Mouse (Mus musculus): Measurements from ENCODE around the gene Reln.
A peak's percentile ranks its signal among the peaks of the same experiment; 100 is the strongest.

Gene Reln

DNA sequence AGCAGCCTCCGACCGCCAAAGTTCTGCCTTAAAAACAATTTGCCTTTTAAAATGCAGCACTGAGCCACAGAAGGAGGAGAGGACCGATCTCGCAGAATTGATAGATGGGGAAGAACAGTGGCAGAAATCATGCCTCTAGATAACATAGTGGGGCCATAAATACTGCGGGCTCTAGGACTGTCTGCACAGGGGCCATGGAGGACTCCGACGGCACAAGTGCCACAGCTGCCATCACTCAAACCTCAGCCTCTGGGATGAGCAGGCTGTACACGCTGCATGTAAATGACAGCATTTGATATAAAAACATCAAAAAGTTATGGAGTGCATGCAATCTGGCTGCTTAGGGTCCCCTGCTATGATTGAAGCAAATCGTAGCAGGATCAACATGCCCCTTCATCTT, 227.6 kb downstream of the Reln start:
- no peak for DNase-seq (ENCODE audit: low spot score)

DNA sequence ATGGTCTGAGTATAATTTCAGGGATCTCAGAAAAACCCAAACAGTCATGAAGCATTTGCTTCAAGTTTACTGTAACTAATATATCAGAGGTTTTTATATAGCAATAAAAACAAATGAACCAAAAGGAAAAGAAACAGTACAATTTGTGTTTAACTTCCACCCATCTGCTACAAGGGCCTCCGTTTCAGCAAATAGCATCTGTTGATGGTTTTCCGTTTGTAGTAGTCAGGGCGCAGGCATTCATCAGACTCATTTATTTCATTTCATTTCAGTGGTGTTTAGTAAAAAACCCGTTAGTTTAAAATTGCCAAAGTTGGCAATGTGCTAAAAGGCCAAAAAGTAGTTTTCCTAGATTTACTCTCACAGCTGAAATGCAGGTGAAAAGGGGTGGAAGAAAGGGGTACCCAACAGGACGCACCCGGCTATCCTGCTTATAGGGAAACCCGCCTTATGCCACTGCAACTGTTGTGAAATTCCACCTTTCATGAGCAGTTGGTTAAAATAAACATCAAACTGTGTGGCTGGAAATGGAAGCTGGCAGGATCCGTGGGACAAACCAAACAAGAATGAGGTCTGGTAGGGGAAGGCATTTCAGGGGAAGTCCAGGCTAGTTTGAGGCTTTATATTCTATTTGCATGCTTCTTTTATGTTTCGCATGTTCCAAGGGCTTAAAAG, 237.6 kb downstream of the Reln start:
- peak; percentile 29 for DNase-seq (ENCODE audit: low spot score)

DNA sequence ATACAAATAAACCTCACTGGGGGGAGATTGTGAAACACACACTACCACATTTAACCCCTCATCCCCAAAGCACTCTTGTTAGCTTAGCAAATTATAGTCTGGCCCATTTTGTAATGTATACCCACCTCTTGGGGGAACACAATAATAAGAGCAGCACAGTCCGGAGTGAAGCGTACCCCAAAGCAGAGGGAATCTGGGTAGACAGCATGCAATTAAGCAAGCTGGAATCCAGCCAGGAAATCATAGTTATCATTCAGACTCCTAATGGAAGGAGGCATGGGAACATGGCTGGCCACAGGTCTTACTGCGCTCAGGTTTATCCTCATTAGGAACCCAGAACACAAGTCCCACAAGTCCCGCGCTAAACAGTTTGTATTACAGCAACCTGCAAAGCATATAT, 249.5 kb downstream of the Reln start:
- DNase-seq (ENCODE audit: low spot score) = no peak

DNA sequence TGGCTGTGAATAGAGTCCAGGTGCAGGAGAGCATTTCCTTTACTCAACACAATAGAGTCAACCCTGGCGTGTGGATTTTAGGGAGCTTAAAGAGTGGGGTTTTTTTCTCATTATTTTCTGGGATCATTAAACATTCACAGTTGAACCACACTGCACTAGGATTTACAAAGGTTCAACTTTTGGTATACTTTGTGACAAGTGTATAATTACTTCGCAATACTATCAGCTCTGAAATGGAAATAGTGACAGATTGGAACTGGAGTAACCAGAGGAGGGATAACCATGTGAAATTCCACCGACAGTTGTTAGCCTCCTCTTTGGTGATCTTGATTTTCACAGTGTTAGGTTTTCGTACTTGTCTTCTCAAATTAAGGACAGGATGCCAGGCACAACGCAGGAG, 250.5 kb downstream of the Reln start:
- DNase-seq (ENCODE audit: low spot score) = no peak

DNA sequence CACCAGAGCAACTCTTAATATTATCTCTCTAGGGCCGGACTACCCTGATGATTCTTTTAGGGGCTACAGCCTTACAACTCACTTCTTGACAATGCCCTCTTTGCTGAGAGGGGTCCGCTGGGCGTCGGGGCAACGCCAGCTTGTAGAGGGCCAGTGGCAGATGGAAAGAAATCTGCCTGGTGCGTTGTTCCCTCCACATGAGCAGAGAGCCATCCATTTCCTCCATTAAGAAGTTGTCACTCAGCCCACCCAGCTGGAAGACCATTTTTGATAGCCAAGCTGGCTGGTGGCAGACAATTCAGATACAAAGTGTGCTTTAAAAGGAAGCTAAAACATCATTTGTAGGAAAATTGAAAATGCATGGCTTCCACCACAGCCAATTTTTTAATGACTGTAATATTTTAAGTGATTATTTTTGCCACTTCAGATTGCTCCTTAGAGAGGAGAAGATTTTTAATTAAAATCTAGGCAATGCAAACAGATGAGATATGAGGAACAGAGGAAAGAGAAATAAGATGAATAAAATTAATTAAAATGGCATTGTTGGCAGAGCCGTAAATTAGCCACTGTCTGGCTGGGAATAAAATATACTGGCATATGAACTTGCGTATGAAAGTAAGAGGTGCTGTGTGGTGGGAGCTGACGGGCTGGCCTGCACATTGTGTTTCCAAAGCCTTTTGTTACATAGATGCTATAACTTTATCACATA, 251.2 kb downstream of the Reln start:
- DNase-seq (ENCODE audit: low spot score) = peak; percentile 5

DNA sequence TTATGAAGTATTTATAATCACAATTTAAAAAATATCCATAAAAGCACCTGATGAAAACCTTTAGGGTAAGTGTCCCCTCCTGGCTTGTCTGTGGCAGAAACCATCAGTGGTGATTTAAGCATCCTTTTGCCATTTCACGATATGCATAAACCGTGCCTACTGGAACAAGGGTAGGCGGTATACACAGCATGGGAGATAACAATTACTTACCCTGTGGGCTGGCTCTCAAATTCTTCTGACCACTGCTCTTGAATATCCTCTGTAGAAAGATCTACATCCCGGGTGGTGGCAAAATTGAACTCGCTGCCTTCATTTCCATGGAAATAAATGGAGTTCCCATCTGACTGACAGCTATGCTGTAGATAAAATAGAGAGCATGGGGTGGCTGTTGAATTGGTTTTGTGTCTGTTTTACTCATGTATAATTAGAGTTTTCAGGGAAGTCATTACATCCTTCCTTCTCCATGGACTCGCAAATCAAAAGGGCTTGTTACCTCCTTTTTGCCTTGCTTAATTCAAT, 264.0 kb downstream of the Reln start:
- DNase-seq (ENCODE audit: low spot score) = no peak

DNA sequence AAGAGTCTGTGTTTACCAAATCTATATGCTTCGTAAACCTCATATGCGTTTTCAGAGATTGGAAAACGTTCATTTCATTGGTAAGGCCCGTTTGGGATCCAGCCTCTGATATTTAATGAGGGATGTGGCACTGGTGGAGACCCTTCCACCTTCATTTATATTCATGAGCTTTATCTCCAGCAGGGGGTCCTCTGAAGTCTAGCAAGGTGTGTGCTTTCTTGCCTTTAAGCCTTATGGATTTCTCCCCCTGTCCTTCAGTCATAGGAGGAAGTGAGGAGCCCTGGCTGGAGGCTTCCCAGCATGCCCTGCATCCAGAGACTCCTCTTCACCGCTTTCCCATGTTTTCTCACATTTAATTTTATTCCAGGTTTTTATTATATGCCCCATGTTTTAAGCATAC, 269.5 kb downstream of the Reln start:
- no peak for DNase-seq (ENCODE audit: low spot score)

DNA sequence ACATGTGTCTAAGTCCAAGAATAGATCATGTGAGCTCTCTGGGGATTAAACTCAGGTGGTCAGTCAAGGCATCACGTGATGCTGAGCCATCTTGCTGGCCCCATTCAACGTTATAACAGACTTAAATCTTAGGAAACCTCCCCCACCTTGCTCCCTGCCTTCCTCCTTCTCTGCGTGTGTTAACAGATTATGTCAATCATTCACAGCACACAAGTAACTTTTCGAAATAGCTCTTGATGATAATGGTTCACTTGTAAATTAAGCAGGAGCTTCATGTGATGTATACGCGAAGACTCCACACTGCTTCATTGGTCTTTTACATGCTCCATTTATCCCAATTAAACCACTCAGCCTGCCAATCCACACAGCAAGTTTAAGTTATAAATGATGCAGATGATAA, 271.9 kb downstream of the Reln start:
- DNase-seq (ENCODE audit: low spot score) = no peak

DNA sequence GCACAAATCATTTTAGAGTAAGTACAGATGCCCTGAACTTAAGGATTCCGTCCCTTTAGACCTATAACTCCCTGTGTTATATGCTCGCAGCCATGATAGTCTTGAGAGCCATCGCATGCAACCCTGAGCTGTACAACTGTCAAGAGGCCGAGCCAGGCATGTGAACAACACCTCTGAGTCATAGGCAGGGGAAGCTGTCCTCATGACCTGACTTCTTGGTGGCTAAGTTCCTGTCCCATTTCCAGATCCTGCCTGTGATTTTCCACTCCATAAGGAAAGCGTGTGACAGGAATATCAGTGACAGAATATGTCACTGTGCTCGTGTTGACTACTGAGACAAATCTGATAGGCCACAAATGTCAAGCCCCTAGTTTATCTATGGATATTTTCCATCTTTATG, 285.3 kb downstream of the Reln start:
- no peak for DNase-seq (ENCODE audit: low spot score)

DNA sequence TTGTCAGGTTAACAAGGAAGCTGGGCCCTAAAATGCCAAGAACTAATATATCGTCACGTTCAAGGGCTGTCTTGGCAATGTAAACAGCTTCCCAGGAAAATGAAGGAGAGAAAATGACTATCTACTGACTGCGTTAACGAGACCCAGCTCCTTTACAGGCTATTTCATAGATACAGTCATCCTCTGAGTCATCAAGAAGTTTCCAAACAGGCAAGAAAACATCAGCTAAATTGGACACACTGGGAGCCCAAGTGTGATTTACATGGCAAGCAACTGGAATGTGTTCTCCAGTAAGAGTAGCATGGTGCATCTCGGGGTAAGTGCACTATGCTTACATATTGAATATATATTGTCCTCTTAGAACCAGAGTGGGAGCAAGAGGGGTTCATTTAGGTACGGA, 302.7 kb downstream of the Reln start:
- DNase-seq (ENCODE audit: low spot score) = no peak

DNA sequence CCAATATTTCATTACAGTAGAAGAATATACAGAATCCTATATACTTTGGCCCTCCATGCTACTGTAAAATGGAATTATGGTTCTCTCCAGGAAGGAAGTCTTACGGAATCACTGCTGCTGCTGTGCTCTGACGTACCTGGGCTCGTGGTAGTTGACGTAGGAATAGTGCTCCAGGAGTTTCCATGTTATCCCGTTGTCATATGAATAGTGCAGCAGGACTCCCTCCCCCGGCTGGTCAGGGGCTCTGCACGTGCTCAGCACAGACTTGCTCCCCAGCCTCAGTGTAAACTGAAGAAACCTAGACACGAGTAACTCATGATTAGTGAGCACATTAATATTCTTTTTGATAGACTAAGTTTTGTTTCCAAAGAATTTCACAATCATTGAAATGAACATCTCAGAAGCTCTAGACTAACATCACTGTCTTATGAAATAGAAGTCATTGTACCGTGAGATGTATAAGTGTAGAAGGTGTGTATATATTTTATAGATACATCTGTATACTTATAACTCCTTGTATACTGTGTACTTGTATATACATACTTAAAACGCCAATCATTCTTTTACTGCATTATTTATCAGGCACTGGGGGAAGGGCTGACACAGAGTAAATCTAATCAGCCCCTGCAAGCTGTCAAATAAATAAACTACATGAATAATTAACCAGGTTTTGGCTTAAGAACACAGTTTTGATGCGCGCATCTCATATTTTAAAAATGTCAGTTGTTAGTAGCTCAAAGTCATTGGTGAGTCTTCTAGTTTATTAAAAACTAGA, 304.9 kb downstream of the Reln start:
- no peak for DNase-seq (ENCODE audit: low spot score)

DNA sequence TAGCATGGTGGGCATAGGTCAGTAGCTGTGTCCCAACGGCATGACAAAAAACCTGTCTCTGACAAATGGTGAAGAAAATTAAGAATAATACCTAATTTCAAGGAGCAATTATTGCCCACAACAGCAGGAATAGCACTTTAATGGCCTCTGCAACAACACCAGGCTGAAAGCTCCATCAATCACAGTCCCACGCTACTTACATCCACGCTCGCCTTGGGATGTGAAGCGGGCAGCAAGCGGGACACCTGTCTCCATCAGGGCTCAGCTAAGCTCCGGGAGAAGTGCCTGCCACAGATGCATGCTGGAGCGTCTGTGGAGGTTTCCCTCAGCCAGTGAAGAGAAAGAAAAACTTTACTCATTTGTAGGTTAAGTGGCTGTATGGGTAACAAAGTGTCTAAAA, 309.3 kb downstream of the Reln start:
- no peak for DNase-seq (ENCODE audit: low spot score)

DNA sequence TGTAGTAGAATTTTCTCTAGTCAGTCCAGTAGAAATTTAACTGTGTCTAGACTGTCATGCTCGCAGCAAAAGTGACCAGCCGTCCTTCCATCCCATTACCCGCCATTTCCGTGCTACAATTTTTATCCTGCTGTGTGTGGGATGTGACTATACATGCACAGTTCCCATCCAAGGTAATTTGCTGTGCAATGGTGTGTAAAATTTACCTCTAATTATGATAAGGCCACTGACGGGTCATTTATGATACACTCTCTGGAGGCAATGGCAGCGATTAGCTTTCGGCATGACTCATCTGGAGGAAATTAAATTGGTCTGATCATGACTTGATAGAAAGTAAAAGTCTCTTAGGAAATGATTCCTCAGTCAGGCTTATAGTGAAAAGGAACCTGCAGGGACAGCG, 311.5 kb downstream of the Reln start:
- no peak for DNase-seq (ENCODE audit: low spot score)

DNA sequence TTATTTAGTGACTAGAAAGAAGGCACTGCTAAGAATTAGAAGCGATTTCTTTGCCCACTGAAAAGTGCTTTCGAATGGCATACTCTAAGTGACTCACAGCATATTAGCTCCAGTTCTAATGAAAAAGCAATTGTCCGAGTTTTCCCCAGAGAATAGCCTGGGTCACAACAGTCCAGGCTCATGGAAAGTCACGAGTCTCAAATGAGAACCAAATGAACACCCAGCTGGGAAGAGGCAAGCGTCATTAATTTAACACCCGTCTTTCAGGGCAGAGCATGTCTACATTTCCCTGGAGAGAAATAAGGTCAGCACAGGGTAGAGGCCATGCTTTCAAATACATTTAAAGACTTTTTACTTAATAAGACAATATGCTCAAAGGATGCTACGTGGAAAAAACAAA, 312.8 kb downstream of the Reln start:
- DNase-seq (ENCODE audit: low spot score) = no peak

DNA sequence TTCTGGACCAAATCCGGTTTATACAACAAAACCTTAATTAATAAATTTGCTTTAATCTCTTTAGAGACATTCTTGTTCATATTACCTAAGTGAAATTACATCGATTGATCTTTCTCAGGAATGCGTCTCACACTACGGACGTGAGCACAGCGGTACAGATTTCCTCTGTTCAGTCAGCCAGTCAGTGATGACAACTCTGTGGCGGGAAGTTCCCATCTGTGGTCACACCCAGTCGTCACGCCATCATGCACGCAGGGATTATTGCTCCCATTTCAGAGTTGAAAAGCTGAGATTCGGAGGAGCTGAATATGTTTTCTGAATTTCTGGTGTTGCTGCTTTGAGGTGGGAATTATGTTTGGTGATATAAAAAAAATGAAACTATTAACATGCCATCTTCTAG, 316.1 kb downstream of the Reln start:
- DNase-seq (ENCODE audit: low spot score) = no peak

DNA sequence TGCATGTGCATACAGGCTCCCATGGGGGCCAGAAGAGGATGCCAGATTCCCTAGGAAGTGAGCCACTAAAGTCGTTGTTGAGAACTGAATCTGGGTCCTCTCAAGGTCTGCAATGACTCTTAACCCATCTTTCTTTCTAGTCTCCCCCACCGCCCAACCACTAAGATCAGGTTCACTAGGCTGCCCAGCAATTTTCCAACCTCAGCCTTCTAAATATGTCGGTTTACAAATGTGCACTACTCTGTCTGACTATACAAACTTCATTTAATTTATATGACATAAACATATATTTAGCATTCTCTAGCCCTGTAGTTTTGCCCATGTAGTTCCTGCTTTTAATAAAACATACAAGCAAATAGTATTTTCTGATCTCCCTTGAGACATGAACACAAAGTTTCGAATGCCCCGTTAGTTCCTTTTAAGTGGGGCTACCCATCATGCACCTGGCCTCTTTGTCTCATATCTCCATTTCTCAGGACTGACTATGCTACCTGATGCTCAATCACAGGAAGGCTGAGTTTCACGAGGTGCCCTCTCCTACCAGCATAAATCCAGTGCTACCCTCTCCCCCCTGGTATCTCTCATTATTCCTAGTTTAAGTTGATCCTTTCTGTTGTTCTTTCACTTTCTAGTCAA, 317.1 kb downstream of the Reln start:
- no peak for DNase-seq (ENCODE audit: low spot score)

DNA sequence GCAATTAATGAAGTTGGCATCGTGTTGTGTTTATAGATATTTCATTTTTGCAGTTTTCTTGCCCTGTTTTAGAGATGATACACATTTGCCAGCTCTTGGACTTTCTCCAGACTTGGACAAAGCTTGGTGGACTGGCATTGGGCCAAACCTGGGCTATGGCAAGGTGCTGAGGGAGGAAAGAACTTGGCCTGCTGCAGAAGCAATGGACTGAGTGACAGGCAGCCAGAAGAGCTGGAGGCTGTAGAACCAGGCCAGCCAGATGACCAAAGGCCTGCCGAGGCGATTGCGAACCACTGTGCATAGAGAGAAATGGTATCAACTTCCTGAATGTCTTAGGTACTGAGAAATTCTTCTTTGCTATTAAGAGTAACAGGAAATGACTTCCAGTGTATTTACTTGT, 318.8 kb downstream of the Reln start:
- DNase-seq (ENCODE audit: low spot score) = no peak

DNA sequence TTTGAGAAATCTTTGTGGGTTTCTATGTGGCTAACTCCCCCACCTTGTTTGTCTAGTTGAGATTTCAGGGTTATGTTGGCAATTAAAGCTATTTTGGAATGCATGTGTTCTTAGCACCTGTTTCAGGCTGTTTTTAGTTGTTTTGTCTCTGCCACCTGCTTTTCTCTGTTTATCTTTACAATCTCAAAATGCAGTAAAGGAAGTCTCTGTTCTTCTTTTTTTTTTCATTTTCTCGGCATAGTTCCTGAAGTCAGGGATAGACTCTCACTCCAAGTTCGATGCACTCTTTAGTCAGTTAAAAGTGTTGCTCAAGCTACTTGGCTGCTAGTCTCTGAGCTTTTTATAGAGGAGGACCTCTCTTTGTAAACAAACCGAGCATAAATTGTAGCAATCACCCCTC, 320.4 kb downstream of the Reln start:
- DNase-seq (ENCODE audit: low spot score) = no peak

DNA sequence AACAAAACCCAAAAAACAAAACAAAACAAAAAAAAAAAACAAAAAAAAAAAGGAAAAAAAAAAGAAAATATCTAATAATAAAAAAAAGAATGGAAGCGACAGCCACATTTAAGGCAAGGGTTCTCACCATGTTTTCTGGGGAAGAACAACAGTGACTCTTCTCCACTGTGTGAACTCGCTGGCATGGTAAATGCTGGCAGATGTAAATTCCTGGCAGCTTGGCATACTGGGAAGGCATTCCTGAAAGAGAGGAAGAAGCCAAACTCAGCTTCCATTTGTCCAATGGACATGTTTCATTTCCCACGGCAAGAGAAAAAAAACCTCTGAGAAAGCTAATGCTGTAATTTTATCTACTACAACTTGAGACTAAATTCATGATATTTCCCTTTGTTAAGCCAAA, 326.6 kb downstream of the Reln start:
- DNase-seq (ENCODE audit: low spot score) = no peak

DNA sequence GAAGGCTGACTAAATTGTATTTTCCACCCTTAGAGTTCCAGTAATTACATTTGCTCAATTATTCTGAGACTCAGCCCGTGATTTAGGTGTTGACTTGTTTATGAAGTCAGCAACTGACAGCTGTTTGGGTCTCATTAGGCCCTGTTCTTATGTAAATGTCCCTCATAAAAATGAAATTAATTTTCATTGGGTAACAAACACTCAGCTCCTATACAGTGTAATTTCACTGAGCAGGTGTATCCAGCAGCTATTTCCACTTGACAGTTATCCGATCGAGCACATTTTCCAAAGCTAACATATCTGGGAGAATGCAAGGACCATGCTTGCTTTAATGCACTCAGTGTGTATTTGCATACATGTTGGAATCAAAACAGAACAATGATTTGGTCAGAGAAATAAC, 330.0 kb downstream of the Reln start:
- DNase-seq (ENCODE audit: low spot score) = no peak

DNA sequence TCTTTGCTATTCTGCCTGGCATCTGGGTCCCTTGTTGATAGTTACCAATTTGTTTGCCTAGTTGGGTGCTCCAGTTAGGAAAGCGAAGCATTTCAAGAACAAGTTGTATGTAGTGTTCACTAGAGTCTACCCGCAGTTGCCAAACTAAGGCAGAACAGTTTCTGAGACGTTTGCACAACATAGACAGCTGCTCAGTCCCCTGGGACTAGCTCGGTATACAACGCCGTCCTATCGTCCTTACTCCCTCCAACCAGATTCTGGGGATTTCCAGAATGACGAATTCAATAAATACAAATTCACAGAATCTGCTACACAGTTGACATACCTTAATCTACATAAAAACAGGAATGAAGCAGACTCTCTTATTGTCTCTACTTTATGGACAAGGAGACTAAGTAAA, 335.4 kb downstream of the Reln start:
- no peak for DNase-seq (ENCODE audit: low spot score)

DNA sequence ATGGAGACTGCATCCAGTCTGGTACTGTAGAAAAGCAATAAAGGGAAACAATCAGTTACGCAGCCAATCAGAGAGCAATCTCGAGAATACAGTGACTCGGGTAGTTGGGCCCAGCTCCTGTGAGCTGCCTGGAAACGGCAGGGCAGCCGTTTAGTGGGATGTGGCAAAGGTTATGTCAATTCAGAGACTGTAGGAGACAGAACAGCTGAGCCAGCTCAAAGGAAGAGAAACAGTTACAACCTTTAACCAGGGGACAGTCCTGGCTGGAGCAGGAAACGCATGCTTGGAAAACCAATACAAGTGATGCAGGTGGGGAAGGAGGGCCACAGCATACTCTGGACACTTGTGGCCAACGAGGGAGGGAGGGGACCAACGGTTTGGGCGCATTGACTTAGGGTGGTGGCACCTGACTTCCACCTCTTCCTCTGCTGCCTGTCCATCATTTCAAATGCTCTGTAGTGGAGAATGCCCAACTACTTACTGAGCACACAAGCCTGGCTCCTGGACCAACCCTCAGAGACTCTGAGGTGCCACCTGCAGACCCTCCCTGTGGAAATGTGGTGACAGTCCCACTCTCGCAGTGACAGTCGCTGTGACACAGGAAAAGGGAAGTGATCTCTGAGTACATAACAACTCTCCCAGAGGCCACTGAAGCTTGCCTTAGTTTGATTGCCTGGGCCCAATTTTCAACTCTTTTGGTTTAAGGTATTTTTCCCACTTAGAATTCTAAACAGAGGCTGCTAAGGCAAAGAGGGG, 337.0 kb downstream of the Reln start:
- DNase-seq (ENCODE audit: low spot score) = no peak
